Mouse (Mus musculus) hindbrain, postnatal 0 days (tissue): ENCODE measurements around the gene Prn. TPM values are rescaled to one million over a fixed set of nuclear protein-coding genes. Genes with fewer than 3 reads are reported as not detected.

Experiments
- ATAC-seq: fragments of 200-750 bp; cut with Nextera tagmentation; 2 replicates; pipeline ENCODE4 v1.8.0; 2017; ENCODE audit warnings: mild to moderate bottlenecking, moderate TSS enrichment, moderate library complexity
- DNase-seq: peaks from one replicate; pipeline ENCODE4 v3.0.0-alpha.2; 2015; ENCODE audit warnings: low spot score
- H3K27ac ChIP-seq: fragments of 300-500 bp; sonication (generic); 2 replicates; pipeline ENCODE4 v1.5.1; 2014; ENCODE audit warnings: mild to moderate bottlenecking
- H3K27me3 ChIP-seq: fragments of 300-500 bp; sonication (generic); 2 replicates; pipeline ENCODE4 v1.6.1; 2014; ENCODE audit warnings: low read length, mixed read lengths; ENCODE audit not compliant: insufficient read depth
- H3K36me3 ChIP-seq: fragments of 300-500 bp; sonication (generic); 2 replicates; pipeline ENCODE4 v1.6.1; 2014; ENCODE audit warnings: low read length, mixed read lengths; ENCODE audit not compliant: insufficient read depth
- H3K4me1 ChIP-seq: fragments of 300-500 bp; sonication (generic); 2 replicates; pipeline ENCODE4 v1.6.1; 2014; ENCODE audit warnings: antibody characterized with exemption, low read length, mixed read lengths; ENCODE audit not compliant: insufficient read depth
- H3K4me2 ChIP-seq: fragments of 300-500 bp; sonication (generic); 2 replicates; pipeline ENCODE4 v1.6.1; 2014; ENCODE audit warnings: low read depth, mild to moderate bottlenecking, low read length, moderate library complexity, mixed read lengths
- H3K4me3 ChIP-seq: fragments of 300-500 bp; sonication (generic); 2 replicates; pipeline ENCODE4 v1.5.1; 2014; ENCODE audit warnings: low read length
- H3K9ac ChIP-seq: fragments of 300-500 bp; sonication (generic); replicated peaks from 2 replicates; pipeline ENCODE4 v1.6.1; 2014; ENCODE audit warnings: mild to moderate bottlenecking, low read length, moderate library complexity, mixed read lengths
- H3K9me3 ChIP-seq: fragments of 300-500 bp; sonication (generic); 2 replicates; pipeline ENCODE4 v1.6.1; 2016; ENCODE audit warnings: low read length, mixed read lengths
- CTCF ChIP-seq: IDR thresholded peaks from 2 replicates; pipeline ENCODE4 v1.5.1; 2016; ENCODE audit warnings: antibody characterized with exemption, control low read depth, low read depth
- WGBS: fragments of 180-500 bp; shearing (Covaris S2); extraction: QIAGEN DNeasy Blood & Tissue Kit; methylation state at CpG from one replicate; pipeline ENCODE4 v1.1.7; 2014; 5-methylcytosine and 5-hydroxymethylcytosine counted together
- polyA plus RNA-seq: library from polyadenylated mRNA; unstranded; fragments of >200 nt; fragmentation: Nextera tagmentation; extraction: Ambion mirVana; gene quantifications from 2 replicates; pipeline ENCODE4 v1.2.1, GENCODE M21; 2015
- total RNA-seq: library from RNA; depleted of rRNA; stranded (reverse); fragments of >200 nt; gene quantifications from 2 replicates; pipeline ENCODE4 v1.2.3, GENCODE M21; 2014

Prn gene
- total and polyA plus RNA-seq, 2 experiments from 2014 or later = 0.25 TPM; not detected in 1

- no peak for DNase-seq
- H3K27me3 ChIP-seq = no peaks in the 10 kb centered on the region
- H3K27ac ChIP-seq = no peak overlapping the region
- H3K4me1 ChIP-seq = 0 out of 2 replicates have a peak, but pooled peaks cover 3% of the 10 kb centered on the region
- no peak for ATAC-seq
- no peak for TF ChIP-seq CTCF
- no peak overlapping the region for H3K9ac ChIP-seq
- no peaks in the 10 kb centered on the region for H3K36me3 ChIP-seq
- H3K4me3 ChIP-seq = no peak overlapping the region
- 80% methylated on average over 2 of the region's 2 CpGs for WGBS
- H3K4me2 ChIP-seq = no peak overlapping the region
- no peaks in the 10 kb centered on the region for H3K9me3 ChIP-seq
These were observed 14.7 kb upstream of the Prn start for GRCm38 (mm10) chr2:131895106-131895505.

GRCm38 (mm10) chr2:131896011-131896410 is 13.7 kb upstream of the Prn start:
- H3K27me3 ChIP-seq = no peaks in the 10 kb centered on the region
- H3K4me2 ChIP-seq = no peak overlapping the region
- 93% methylated on average over 4 of the region's 4 CpGs for WGBS
- DNase-seq (no peak), ATAC-seq (no peak)
- no peak for TF ChIP-seq CTCF
- H3K9ac ChIP-seq = no peak overlapping the region
- H3K27ac ChIP-seq = no peak overlapping the region
- no peaks in the 10 kb centered on the region for H3K36me3 ChIP-seq
- H3K4me1 ChIP-seq = 0 out of 2 replicates have a peak, but pooled peaks cover 3% of the 10 kb centered on the region
- H3K9me3 ChIP-seq = no peaks in the 10 kb centered on the region
- no peak overlapping the region for H3K4me3 ChIP-seq

GRCm38 (mm10) chr2:131897336-131898109 is 12.2 kb upstream of the Prn start:
- no peak for TF ChIP-seq CTCF

GRCm38 (mm10) chr2:131902423-131902822 is 7.3 kb upstream of the Prn start:
- no peak overlapping the region for H3K27ac ChIP-seq
- ATAC-seq (no peak), DNase-seq (no peak)
- no peaks in the 10 kb centered on the region for H3K9me3 ChIP-seq
- no peak overlapping the region for H3K4me2 ChIP-seq
- no peaks in the 10 kb centered on the region for H3K4me1 ChIP-seq
- no peaks in the 10 kb centered on the region for H3K27me3 ChIP-seq
- WGBS = 53% methylated on average over 3 of the region's 3 CpGs
- no peak for TF ChIP-seq CTCF
- no peak overlapping the region for H3K9ac ChIP-seq
- H3K4me3 ChIP-seq = no peak overlapping the region
- no peaks in the 10 kb centered on the region for H3K36me3 ChIP-seq

More at GRCm38 (mm10) chr2:131897336-131898109, 12.2 kb upstream of the Prn start:
- ATAC-seq = no peak
- no peak overlapping the region for H3K4me3 ChIP-seq
- WGBS = 83% methylated on average over 12 of the region's 12 CpGs
- no peaks in the 10 kb centered on the region for H3K9me3 ChIP-seq
- no peak for DNase-seq
- H3K4me1 ChIP-seq = no peaks in the 10 kb centered on the region
- H3K27ac ChIP-seq = no peak overlapping the region
- no peak overlapping the region for H3K9ac ChIP-seq
- H3K4me2 ChIP-seq = no peak overlapping the region
- H3K27me3 ChIP-seq = no peaks in the 10 kb centered on the region
- no peaks in the 10 kb centered on the region for H3K36me3 ChIP-seq

- H3K27ac ChIP-seq = no peak overlapping the region; the same call in 1 of the 2 replicates
- no peaks in the 10 kb centered on the region for H3K27me3 ChIP-seq
- H3K4me1 ChIP-seq = no peaks in the 10 kb centered on the region
- no peaks in the 10 kb centered on the region for H3K36me3 ChIP-seq
- TF ChIP-seq CTCF = no peak
- no peak overlapping the region for H3K4me3 ChIP-seq
- ATAC-seq (no peak), DNase-seq (no peak)
- H3K9me3 ChIP-seq = no peaks in the 10 kb centered on the region
- H3K4me2 ChIP-seq = no peak overlapping the region
- 40% methylated on average over 8 of the region's 8 CpGs for WGBS
- no peak overlapping the region for H3K9ac ChIP-seq
These were observed 6.9 kb upstream of the Prn start for GRCm38 (mm10) chr2:131902867-131903266.

DNA sequence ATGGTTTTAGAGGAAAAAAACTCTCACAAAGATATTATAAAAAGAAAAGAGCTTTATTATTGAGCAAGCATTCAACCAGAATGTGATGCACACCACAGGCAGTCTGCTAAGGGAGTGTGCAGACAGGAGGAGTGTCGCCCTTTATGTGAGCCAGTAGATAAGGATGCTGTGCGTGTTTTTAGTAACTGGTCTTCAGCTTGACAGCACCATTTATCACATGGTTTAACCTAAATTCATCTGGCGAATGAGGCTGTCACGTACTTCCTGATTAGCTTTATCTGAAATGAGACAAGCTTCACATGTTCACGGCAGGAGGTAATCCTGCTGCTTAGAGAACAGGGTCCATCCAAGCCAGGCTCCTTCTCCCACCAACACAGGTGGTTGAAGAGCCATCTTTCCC is 4.7 kb upstream of the Prn start:
- Histone ChIP-seq H3K27ac (no peak overlapping the region), H3K36me3 (no peaks in the 10 kb centered on the region), H3K4me1 (no peaks in the 10 kb centered on the region), H3K4me3 (no peak overlapping the region), H3K27me3 (no peaks in the 10 kb centered on the region), H3K4me2 (no peak overlapping the region), H3K9ac (no peak overlapping the region), H3K9me3 (no peaks in the 10 kb centered on the region)
- TF ChIP-seq CTCF = no peak
- ATAC-seq = no peak
- 59% methylated on average over 5 of the region's 5 CpGs for WGBS
- DNase-seq = no peak

GRCm38 (mm10) chr2:131905776-131906175 is 4.0 kb upstream of the Prn start:
- no peak for TF ChIP-seq CTCF
- H3K27ac ChIP-seq = no peak overlapping the region
- no peaks in the 10 kb centered on the region for H3K27me3 ChIP-seq
- no peaks in the 10 kb centered on the region; the same call in 1 of the 2 replicates for H3K4me1 ChIP-seq
- no peak overlapping the region for H3K4me2 ChIP-seq
- ATAC-seq (no peak), DNase-seq (no peak)
- H3K9me3 ChIP-seq = no peaks in the 10 kb centered on the region
- no peak overlapping the region for H3K9ac ChIP-seq
- H3K36me3 ChIP-seq = no peaks in the 10 kb centered on the region
- WGBS = 87% methylated on average over 6 of the region's 6 CpGs
- no peak overlapping the region for H3K4me3 ChIP-seq
